Mouse (Mus musculus): ENCODE measurements at regions not wholly inside any gene's neighbourhood (a gene's known extent, or its start where the extent isn't known, plus 50 kb on each side); places are given as distances from the start of the nearest gene placed in this dataset.

- WGBS, result 90% methylated on average over 5 of the region's 5 CpGs
- no peaks in the 10 kb centered on the region for H3K4me1 ChIP-seq (ENCODE audit: control insufficient read depth, insufficient read depth, low read length)
- TF ChIP-seq CTCF (IDR thresholded peaks at IDR 0.05; ENCODE audit: insufficient read depth, low read length) (no peak), POLR2A (IDR thresholded peaks at IDR 0.05; ENCODE audit: borderline replicate concordance, extremely low read depth, low read depth, low read length) (no peak)
- no peak for DNase-seq
- H3K4me3 ChIP-seq (replicated peaks; ENCODE audit: extremely low read depth, low read depth, low read length), result no peak overlapping the region
Measured at GRCm38 (mm10) chr14:99418970-99419369, 120.5 kb downstream of the Klf5 start.

- Histone ChIP-seq H3K4me1 (ENCODE audit: control insufficient read depth, insufficient read depth, low read length) (no peaks in the 10 kb centered on the region), H3K4me3 (replicated peaks; ENCODE audit: extremely low read depth, low read depth, low read length) (no peak overlapping the region)
- TF ChIP-seq CTCF (IDR thresholded peaks at IDR 0.05; ENCODE audit: insufficient read depth, low read length) (no peak), POLR2A (IDR thresholded peaks at IDR 0.05; ENCODE audit: borderline replicate concordance, extremely low read depth, low read depth, low read length) (no peak)
- WGBS, result 57% methylated on average over 7 of the region's 7 CpGs
- no peak for DNase-seq
Measured at GRCm38 (mm10) chr14:99423334-99423733, 124.8 kb downstream of the Klf5 start.

GRCm38 (mm10) chr14:99427049-99427448, 128.6 kb downstream of the Klf5 start:
- no peak for DNase-seq
- TF ChIP-seq POLR2A (IDR thresholded peaks at IDR 0.05; ENCODE audit: borderline replicate concordance, extremely low read depth, low read depth, low read length) (no peak), CTCF (IDR thresholded peaks at IDR 0.05; ENCODE audit: insufficient read depth, low read length) (no peak)
- H3K4me3 ChIP-seq (replicated peaks; ENCODE audit: extremely low read depth, low read depth, low read length), result no peak overlapping the region
- 91% methylated on average over 3 of the region's 3 CpGs for WGBS
- H3K4me1 ChIP-seq (ENCODE audit: control insufficient read depth, insufficient read depth, low read length), result no peaks in the 10 kb centered on the region

- TF ChIP-seq POLR2A (IDR thresholded peaks at IDR 0.05; ENCODE audit: borderline replicate concordance, extremely low read depth, low read depth, low read length) (no peak), CTCF (IDR thresholded peaks at IDR 0.05; ENCODE audit: insufficient read depth, low read length) (no peak)
- WGBS, result 56% methylated on average over 4 of the region's 4 CpGs
- Histone ChIP-seq H3K4me3 (replicated peaks; ENCODE audit: extremely low read depth, low read depth, low read length) (no peak overlapping the region), H3K4me1 (ENCODE audit: control insufficient read depth, insufficient read depth, low read length) (no peaks in the 10 kb centered on the region)
- no peak for DNase-seq
Measured at GRCm38 (mm10) chr14:99430323-99430722, 131.8 kb downstream of the Klf5 start.

GRCm38 (mm10) chr14:99431697-99432096, 133.2 kb downstream of the Klf5 start:
- WGBS, result 86% methylated on average over 7 of the region's 7 CpGs
- TF ChIP-seq POLR2A (IDR thresholded peaks at IDR 0.05; ENCODE audit: borderline replicate concordance, extremely low read depth, low read depth, low read length), result no peak
- no peak for TF ChIP-seq CTCF (IDR thresholded peaks at IDR 0.05; ENCODE audit: insufficient read depth, low read length)
- no peak overlapping the region for H3K4me3 ChIP-seq (replicated peaks; ENCODE audit: extremely low read depth, low read depth, low read length)

GRCm38 (mm10) chr14:99434645-99435044, 136.2 kb downstream of the Klf5 start:
- DNase-seq, result no peak
- 69% methylated on average over 1 of the region's 1 CpGs for whole genome bisulfite sequencing
- TF ChIP-seq POLR2A (IDR thresholded peaks at IDR 0.05; ENCODE audit: borderline replicate concordance, extremely low read depth, low read depth, low read length) (no peak), CTCF (IDR thresholded peaks at IDR 0.05; ENCODE audit: insufficient read depth, low read length) (no peak)
- Histone ChIP-seq H3K4me1 (ENCODE audit: control insufficient read depth, insufficient read depth, low read length) (no peaks in the 10 kb centered on the region), H3K4me3 (replicated peaks; ENCODE audit: extremely low read depth, low read depth, low read length) (no peak overlapping the region)

More at GRCm38 (mm10) chr14:99431697-99432096, 133.2 kb downstream of the Klf5 start:
- no peaks in the 10 kb centered on the region for H3K4me1 ChIP-seq (ENCODE audit: control insufficient read depth, insufficient read depth, low read length)
- DNase-seq, result no peak

- DNase-seq, result no peak
- TF ChIP-seq POLR2A (IDR thresholded peaks at IDR 0.05; ENCODE audit: borderline replicate concordance, extremely low read depth, low read depth, low read length) (no peak), CTCF (IDR thresholded peaks at IDR 0.05; ENCODE audit: insufficient read depth, low read length) (no peak)
- H3K4me1 ChIP-seq (ENCODE audit: control insufficient read depth, insufficient read depth, low read length), result no peaks in the 10 kb centered on the region
- no peak overlapping the region for H3K4me3 ChIP-seq (replicated peaks; ENCODE audit: extremely low read depth, low read depth, low read length)
- WGBS, result 61% methylated on average over 3 of the region's 3 CpGs
Measured at GRCm38 (mm10) chr14:99435512-99435911, 137.0 kb downstream of the Klf5 start.

- H3K4me1 ChIP-seq (ENCODE audit: control insufficient read depth, insufficient read depth, low read length), result no peaks in the 10 kb centered on the region
- 71% methylated on average over 1 of the region's 1 CpGs for WGBS
- H3K4me3 ChIP-seq (replicated peaks; ENCODE audit: extremely low read depth, low read depth, low read length), result no peak overlapping the region
- no peak for DNase-seq
- no peak for TF ChIP-seq POLR2A (IDR thresholded peaks at IDR 0.05; ENCODE audit: borderline replicate concordance, extremely low read depth, low read depth, low read length)
- TF ChIP-seq CTCF (IDR thresholded peaks at IDR 0.05; ENCODE audit: insufficient read depth, low read length), result no peak
Measured at GRCm38 (mm10) chr14:99436051-99436450, 137.6 kb downstream of the Klf5 start.

- no peak overlapping the region for H3K4me3 ChIP-seq (replicated peaks; ENCODE audit: extremely low read depth, low read depth, low read length)
- no peaks in the 10 kb centered on the region for H3K4me1 ChIP-seq (ENCODE audit: control insufficient read depth, insufficient read depth, low read length)
- TF ChIP-seq POLR2A (IDR thresholded peaks at IDR 0.05; ENCODE audit: borderline replicate concordance, extremely low read depth, low read depth, low read length), result no peak
- TF ChIP-seq CTCF (IDR thresholded peaks at IDR 0.05; ENCODE audit: insufficient read depth, low read length), result no peak
- 52% methylated on average over 5 of the region's 5 CpGs for WGBS
- no peak for DNase-seq
Measured at GRCm38 (mm10) chr14:99449112-99449511, 150.6 kb downstream of the Klf5 start.

- H3K4me1 ChIP-seq (ENCODE audit: control insufficient read depth, insufficient read depth, low read length), result no peaks in the 10 kb centered on the region
- no peak for DNase-seq
- WGBS, result 79% methylated on average over 5 of the region's 5 CpGs
- TF ChIP-seq CTCF (IDR thresholded peaks at IDR 0.05; ENCODE audit: insufficient read depth, low read length), result no peak
- no peak for TF ChIP-seq POLR2A (IDR thresholded peaks at IDR 0.05; ENCODE audit: borderline replicate concordance, extremely low read depth, low read depth, low read length)
- no peak overlapping the region for H3K4me3 ChIP-seq (replicated peaks; ENCODE audit: extremely low read depth, low read depth, low read length)
Measured at GRCm38 (mm10) chr14:99449870-99450269, 151.4 kb downstream of the Klf5 start.

All from lung, adult 2 months (tissue).